Mouse (Mus musculus) spleen, adult 18-20 months (tissue): ENCODE measurements around the gene Nphs1.
"Not testable (repeated sequence)": the region's sequence is repeated elsewhere in the genome, so short reads cannot be mapped to it uniquely, and the experiment has no call there.

Experiments
- DNase-seq, 2 experiments: peaks; one replicate each; pipeline ENCODE4 v3.0.0; 2022; ENCODE audit warnings: mixed read lengths in 2 of 2

Gene Nphs1

GRCm38 (mm10) chr7:30443696-30444095 is 14.4 kb upstream of the Nphs1 start:
- no peak for DNase-seq

DNA sequence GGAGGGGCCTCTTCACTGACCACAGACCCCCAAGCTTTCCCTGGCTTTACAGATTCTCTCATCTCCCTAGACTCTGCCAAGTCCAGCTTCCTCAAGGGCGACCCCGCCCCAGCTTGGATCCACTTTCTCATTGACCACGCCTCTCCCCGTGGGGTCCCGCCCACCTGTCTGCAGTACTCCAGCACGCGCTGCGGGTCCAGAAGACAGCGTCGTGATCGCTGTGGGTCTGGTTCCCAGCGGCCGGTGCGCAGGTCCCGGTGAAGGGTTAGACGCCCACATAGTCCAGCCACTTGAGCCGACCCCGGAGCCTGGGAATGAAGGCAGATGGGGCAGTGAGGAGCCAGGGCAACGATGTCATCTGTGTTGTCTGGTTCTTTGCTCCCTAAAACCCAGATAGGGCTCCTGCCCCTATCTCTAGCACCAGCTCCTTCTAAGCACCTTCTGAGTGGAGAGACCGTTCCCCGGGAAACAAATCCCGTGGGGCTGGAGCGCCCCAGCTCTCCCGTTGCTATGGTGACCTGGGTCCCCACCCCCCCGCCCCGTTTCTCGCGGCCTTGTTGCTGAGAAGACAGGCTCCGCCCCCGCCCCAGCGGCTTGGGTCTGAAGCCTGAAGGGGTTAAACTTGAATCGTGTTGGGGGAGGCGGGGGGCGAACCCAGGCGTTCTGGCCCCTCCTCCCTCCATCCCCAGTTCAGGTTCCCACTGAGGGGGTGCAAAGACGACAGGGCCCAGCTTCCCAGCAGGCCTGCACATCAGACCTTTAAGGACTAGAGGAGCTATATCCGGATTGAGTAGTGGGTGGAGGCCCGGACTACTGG is 13.8 kb upstream of the Nphs1 start:
- no peak for DNase-seq

- peak in 1 of 2 experiments; percentile 53 for DNase-seq
Measured at GRCm38 (mm10) chr7:30444971-30445751, 13.0 kb upstream of the Nphs1 start, which contains the start of gene Aplp1. Gene Aplp1 (minus strand): TSS chr7:30445535.

DNA sequence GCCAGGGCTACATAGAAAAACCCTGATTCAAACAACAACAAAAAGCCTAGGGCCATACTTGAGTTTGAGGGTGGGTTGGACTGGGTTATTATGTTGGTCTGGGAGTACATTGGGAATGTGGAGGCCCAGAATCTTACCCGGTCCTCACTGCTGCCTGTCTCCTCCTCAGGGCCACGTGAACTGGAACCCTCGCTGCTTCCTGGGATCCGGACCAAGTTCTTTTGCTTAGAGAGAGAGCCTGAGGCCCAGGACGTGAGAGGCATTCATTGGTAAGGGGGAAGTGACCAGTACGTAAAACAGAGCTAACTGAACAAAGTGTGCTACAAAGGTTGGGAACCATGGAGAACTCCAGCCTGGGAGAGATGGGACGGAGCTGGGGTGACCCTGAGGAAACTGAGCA is 7.9 kb upstream of the Nphs1 start:
- no peak for DNase-seq

DNA sequence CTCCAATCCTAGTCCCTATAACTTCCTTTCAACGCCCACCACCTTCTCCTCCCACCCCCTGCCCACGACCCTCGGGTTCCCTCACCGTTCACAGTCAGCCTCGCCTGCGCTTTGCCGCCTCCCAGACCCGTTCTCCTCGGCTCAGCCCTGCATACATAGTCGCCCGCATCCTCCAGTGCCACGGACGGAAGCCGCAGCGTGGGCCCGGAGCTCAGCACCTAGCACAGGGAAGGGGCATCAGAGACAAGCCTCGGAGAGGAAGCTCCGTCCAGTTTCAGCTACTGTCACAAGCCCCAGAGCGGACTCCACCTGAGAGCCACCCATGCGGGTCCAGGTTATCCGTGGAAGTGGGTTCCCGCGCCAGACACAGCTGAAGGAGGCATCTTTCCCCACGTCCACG is 4.8 kb upstream of the Nphs1 start:
- no peak for DNase-seq

DNA sequence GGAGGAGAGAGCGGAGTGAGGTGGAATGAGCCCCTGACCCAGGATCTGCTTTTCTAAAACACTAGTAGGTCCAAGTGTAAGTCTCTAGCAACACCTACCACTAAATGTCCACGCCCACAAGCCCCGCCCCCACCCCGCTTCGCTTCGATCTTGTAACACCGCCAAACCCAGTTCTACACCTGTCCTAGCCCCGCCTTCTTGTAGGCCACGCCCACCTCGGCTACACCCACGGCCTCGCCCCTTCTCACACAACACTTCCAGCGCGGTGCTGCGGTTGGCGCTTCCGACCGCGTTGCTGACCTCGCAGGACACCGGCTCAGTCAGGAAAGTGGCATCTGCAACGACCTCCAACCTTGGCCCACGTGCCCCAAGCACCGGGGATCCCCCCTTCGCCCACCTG is 4.3 kb upstream of the Nphs1 start:
- peak; percentile 30 to 50 for DNase-seq

DNA sequence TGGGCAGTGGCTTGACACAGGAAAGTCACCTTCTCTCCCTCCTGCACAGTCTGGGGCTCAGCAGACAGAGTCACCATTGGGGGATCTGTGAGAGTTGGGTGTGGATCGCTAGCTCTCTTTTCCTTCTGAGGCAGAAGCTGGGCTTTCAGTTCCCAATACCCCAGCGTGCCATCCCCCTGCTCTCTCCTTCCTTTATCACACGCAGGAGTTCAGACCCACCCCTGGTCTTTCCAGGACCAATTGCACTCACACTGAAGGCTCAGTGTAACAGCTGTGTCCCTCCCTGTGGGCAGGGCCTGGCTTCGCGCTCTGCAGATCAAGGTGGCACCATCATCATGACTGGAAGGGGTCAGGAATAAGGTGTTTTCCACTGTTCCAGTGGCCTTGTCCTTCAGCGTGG is 3.9 kb upstream of the Nphs1 start:
- DNase-seq = no peak

DNA sequence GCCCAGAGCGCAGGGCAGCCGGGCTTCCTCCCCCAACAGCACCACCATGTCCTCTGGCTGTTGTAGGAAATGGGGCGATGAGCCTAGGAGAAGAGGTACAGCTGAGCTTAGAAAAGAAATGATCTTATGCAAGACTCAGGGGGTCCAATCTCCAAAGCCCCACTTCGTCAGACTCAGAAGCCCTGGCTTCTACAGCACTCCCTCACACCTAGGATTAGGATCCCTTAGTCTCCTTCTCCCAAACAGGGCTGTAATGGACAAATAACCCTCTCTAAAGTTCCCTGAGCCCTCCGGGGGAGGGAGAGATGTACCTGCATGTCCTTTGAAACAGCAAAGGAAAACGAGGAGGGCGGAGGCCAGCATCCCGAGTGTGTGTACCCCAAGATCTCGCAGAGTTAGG is 1.6 kb upstream of the Nphs1 start:
- no peak for DNase-seq

GRCm38 (mm10) chr7:30456911-30457628 is 1.0 kb upstream of the Nphs1 start:
- DNase-seq = no peak

- DNase-seq = no peak
Measured at GRCm38 (mm10) chr7:30459484-30459883, 1.4 kb downstream of the Nphs1 start.

DNA sequence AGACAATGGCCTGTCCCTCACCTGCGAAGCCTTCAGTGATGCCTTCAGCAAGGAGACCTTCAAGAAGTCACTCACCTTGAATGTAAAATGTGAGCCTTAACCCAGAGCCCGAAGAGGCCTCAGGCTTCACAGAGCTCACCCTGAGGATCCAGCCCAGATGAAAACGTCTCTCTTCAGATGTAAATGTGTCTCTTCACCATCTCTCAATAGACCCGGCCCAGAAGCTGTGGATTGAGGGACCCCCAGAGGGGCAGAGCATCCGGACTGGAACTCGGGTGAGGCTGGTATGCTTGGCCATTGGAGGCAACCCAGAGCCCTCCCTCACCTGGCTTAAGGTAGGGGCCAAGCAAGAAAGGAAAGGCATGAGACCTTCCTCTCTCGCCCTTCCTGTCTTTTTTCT is 5.5 kb downstream of the Nphs1 start:
- DNase-seq = no peak

GRCm38 (mm10) chr7:30463996-30464395 is 5.9 kb downstream of the Nphs1 start:
- DNase-seq = no peak

DNA sequence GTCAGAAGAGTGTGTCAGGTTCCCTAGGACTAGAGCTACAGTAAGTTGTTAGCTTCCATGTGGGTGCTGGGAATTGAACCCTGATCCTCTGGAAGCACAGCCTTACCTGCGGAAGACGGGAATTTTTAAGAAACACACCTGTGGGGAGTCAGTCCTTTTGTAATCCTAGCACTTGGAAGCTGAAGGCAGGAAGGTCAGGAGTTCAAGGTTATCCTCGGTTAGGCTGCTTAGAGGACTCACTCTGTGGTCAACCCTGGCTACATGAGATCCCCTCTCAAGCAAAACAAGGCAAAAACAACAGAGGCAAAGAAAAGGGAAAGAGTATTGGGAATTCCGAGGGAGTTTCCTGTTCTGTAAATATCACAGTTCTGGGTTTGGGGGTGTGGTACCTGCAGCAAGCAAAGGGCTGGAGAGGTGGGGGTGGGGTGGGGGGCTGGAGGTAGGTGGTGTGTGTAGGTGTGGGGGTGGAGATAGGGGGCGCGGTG is 6.7 kb downstream of the Nphs1 start:
- DNase-seq = no peak

DNA sequence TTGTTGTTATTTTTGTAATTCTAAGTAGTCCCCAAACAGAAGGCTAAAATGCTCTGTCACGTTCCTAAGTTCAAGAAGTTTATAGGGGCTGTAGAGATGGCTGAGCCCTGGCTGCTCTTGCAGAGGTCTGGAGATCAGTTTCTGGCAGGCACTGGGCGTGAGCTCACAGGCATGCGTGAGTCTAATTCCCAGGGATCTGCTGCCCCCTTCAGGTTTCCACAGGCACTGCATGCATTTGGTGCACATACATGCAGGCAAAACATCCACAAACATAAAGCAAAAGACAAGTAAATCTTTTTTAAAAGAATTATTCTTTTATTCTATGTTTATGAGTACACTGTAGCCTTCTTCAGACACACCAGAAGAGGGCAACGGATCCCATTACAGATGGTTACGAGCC is 14.3 kb downstream of the Nphs1 start:
- peak in 1 of 2 experiments; percentile 29 for DNase-seq

GRCm38 (mm10) chr7:30474999-30475398 is 16.9 kb downstream of the Nphs1 start:
- DNase-seq = no peak

GRCm38 (mm10) chr7:30476136-30476535 is 18.0 kb downstream of the Nphs1 start:
- not testable (repeated sequence) for DNase-seq

GRCm38 (mm10) chr7:30477415-30478381 is 19.6 kb downstream of the Nphs1 start:
- DNase-seq = no peak

GRCm38 (mm10) chr7:30484250-30484649 is 26.1 kb downstream of the Nphs1 start:
- no peak for DNase-seq

DNA sequence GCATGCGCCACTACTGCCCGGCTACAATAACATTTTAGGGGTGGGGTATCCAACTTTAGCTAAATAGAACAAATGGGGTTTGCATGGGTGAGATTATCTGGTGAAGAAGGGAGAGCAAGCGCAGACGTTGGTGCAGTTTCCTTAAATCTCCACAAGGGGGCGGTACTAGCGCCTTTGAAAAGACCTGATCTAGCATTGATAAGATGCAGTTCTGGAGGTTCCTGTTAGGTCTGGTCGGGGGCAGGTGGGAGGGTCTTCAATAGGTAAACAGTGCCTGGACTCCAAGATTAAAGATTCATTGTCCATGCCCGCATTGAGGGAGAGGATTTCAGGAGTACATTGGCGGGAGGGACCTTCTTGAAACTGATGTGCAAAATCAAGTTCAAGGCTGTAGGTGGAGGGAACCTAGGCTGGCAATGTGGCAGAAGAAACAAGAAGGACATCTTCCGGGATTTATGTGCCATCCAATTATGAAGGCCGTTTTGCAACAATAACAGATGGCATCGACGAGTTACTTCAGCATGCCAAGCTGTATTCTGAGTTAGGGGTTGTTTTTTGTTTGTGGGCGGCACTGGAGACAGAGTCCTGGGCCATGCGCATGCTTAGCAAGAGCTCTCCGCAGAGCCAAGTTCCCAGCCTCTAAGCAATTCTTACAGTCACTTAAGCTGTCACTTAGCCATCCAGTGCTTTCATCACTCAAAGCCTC is 32.3 kb downstream of the Nphs1 start:
- DNase-seq = peak in 1 of 2 experiments; percentile 31

GRCm38 (mm10) chr7:30490957-30491307 is 32.8 kb downstream of the Nphs1 start:
- no peak for DNase-seq

DNA sequence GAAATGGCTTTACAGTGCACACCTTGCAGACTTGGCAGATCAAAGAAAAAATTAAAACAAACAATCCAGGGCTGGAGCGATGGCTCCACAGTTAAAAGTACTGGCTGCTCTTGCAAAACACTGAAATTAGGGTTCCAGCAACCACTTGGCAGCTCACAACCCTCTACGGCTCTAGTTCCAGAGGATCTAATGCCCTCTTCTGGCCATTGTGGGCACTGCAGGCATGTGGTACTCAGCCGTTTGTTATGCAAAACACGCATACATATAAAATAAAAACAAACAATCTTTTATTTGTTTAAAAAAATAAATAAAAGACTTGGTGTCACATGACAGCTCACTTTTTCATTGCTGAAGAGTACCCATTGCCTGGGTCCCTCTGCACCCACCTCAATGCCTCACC is 34.6 kb downstream of the Nphs1 start:
- peak; percentile 38 to 79 for DNase-seq
